Mouse (Mus musculus): Measurements from ENCODE around the gene Smc1b. TPM values are rescaled to one million over a fixed set of nuclear protein-coding genes. Genes with fewer than 3 reads are reported as not detected.
"Not testable (repeated sequence)": the region's sequence is repeated elsewhere in the genome, so short reads cannot be mapped to it uniquely, and the experiment has no call there.

The Smc1b gene
- total and polyA plus RNA-seq, 2 experiments from 2014 or later, result 0.24 to 5.2 TPM

DNA sequence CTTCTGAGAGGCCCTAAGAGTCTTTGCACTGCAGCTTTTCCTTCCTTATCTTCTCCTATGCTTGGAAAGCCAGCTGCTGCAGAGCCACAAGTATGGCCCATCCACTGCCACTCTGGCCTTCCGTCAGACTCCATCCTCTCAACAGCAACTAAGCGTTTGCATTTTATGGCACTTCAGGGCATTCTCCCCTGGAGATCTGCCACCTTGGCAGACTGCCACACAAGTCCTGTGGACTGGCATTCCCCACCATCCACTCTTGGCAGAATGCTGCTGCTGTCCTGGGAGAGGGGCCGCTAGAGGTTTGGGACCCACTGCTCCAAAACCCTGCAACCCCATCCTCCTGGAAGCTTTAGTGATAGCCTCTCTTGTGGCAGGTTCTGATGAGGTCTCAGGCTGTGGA is 99.9 kb downstream of the Smc1b start:
- H3K4me2 ChIP-seq (ENCODE audit: low read depth, low read length), result no peak overlapping the region
- WGBS, result 44% methylated on average over 3 of the region's 3 CpGs
- peak; percentile 60 for DNase-seq (ENCODE audit: low spot score)

GRCm38 (mm10) chr15:85030643-85031042 is 101.1 kb downstream of the Smc1b start:
- not testable (repeated sequence) for H3K9me3 ChIP-seq (ENCODE audit: low read length); ATAC-seq; H3K4me2 ChIP-seq (ENCODE audit: low read depth, low read length); H3K27ac ChIP-seq; DNase-seq (ENCODE audit: low spot score); H3K9ac ChIP-seq (replicated peaks; ENCODE audit: low read length); H3K27me3 ChIP-seq (ENCODE audit: insufficient read depth, low read length); H3K36me3 ChIP-seq (ENCODE audit: insufficient read depth, low read length); H3K4me1 ChIP-seq (ENCODE audit: insufficient read depth, low read length); H3K4me3 ChIP-seq (ENCODE audit: low read length)
- 82% methylated on average over 1 of the region's 1 CpGs for WGBS

More for the DNA sequence above, 99.9 kb downstream of the Smc1b start:
- Histone ChIP-seq H3K4me1 (ENCODE audit: insufficient read depth, low read length) (0 out of 2 replicates have a peak, but pooled peaks cover 8% of the 10 kb centered on the region), H3K27me3 (ENCODE audit: insufficient read depth, low read length) (no peaks in the 10 kb centered on the region), H3K9me3 (ENCODE audit: low read length) (no peaks in the 10 kb centered on the region), H3K27ac (no peak overlapping the region), H3K36me3 (ENCODE audit: insufficient read depth, low read length) (no peaks in the 10 kb centered on the region), H3K4me3 (ENCODE audit: low read length) (no peak overlapping the region), H3K9ac (replicated peaks; ENCODE audit: low read length) (no peak overlapping the region)
- no peak for ATAC-seq
- no peak for TF ChIP-seq CTCF (IDR thresholded peaks at IDR 0.05; ENCODE audit: low read depth)

- not testable (repeated sequence) for H3K27ac ChIP-seq; ATAC-seq; H3K27me3 ChIP-seq (ENCODE audit: insufficient read depth, low read length); H3K4me1 ChIP-seq (ENCODE audit: insufficient read depth, low read length); H3K9ac ChIP-seq (replicated peaks; ENCODE audit: low read length); DNase-seq (ENCODE audit: low spot score); H3K4me3 ChIP-seq (ENCODE audit: low read length); H3K9me3 ChIP-seq (ENCODE audit: low read length); H3K36me3 ChIP-seq (ENCODE audit: insufficient read depth, low read length); H3K4me2 ChIP-seq (ENCODE audit: low read depth, low read length)
- 52% methylated on average over 1 of the region's 1 CpGs for WGBS
Observed at GRCm38 (mm10) chr15:85028648-85029047, 103.1 kb downstream of the Smc1b start, which contains the start of gene Fam118a. Gene Fam118a (plus strand): TSS chr15:85028948.

DNA sequence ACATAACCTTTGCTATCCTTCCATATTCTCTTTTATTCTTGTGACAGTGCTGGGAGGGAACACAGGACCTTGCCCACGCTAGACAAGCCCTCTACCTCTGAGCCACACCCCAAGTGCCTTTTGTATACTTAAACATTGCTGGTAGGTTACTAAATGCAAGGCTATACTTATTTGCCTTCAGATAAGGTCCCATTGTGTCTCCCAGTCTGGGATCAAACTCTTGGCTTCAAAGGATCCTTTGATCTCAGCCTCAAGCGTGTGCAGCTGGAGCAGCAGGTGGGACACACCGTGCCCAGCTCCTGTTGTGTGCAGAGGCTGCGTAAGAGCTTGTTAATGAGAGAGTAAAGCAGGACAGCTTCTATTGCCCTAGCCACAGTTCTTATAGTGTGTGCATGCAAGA is 104.0 kb downstream of the Smc1b start:
- TF ChIP-seq CTCF (IDR thresholded peaks at IDR 0.05; ENCODE audit: low read depth), result no peak
- no peak for DNase-seq (ENCODE audit: low spot score)
- H3K9me3 ChIP-seq (ENCODE audit: low read length), result no peaks in the 10 kb centered on the region
- no peak for ATAC-seq
- H3K4me2 ChIP-seq (ENCODE audit: low read depth, low read length), result no peak overlapping the region
- no peak overlapping the region for H3K9ac ChIP-seq (replicated peaks; ENCODE audit: low read length)
- 49% methylated on average over 4 of the region's 4 CpGs for WGBS
- H3K36me3 ChIP-seq (ENCODE audit: insufficient read depth, low read length), result no peaks in the 10 kb centered on the region
- H3K4me1 ChIP-seq (ENCODE audit: insufficient read depth, low read length), result no peaks in the 10 kb centered on the region
- no peak overlapping the region for H3K27ac ChIP-seq
- H3K27me3 ChIP-seq (ENCODE audit: insufficient read depth, low read length), result no peaks in the 10 kb centered on the region
- H3K4me3 ChIP-seq (ENCODE audit: low read length), result no peak overlapping the region

DNA sequence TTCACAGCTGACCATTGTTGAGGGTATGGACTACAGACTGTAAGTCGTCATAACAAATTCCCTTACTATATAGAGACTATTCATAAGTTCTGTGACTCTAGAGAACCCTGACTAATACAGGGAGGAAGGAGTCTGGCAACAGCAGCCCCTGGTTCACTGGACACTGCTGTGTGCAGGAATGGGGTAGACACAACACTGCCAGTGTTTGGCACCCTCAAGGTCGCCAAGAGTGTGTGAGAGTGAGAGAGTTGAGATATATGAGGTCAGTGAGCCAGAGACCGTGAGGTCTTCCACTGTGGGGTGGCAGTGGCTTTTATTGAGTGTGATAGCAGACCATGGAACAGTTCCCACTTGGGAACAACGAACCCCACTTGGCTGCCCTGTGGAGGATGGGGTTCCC is 105.6 kb downstream of the Smc1b start:
- ATAC-seq, result no peak
- Histone ChIP-seq H3K4me3 (ENCODE audit: low read length) (no peak overlapping the region), H3K27me3 (ENCODE audit: insufficient read depth, low read length) (no peaks in the 10 kb centered on the region), H3K4me1 (ENCODE audit: insufficient read depth, low read length) (no peaks in the 10 kb centered on the region), H3K27ac (no peak overlapping the region), H3K9me3 (ENCODE audit: low read length) (no peaks in the 10 kb centered on the region), H3K9ac (replicated peaks; ENCODE audit: low read length) (no peak overlapping the region), H3K4me2 (ENCODE audit: low read depth, low read length) (no peak overlapping the region), H3K36me3 (ENCODE audit: insufficient read depth, low read length) (no peaks in the 10 kb centered on the region)
- WGBS, result 81% methylated on average over 4 of the region's 4 CpGs
- no peak for TF ChIP-seq CTCF (IDR thresholded peaks at IDR 0.05; ENCODE audit: low read depth)
- no peak for DNase-seq (ENCODE audit: low spot score)

GRCm38 (mm10) chr15:85022211-85022610 is 109.6 kb downstream of the Smc1b start:
- H3K4me3 ChIP-seq (ENCODE audit: low read length), result no peak overlapping the region
- TF ChIP-seq CTCF (IDR thresholded peaks at IDR 0.05; ENCODE audit: low read depth), result no peak
- ATAC-seq (no peak), DNase-seq (ENCODE audit: low spot score) (no peak)
- no peaks in the 10 kb centered on the region for H3K27me3 ChIP-seq (ENCODE audit: insufficient read depth, low read length)
- 69% methylated on average over 4 of the region's 4 CpGs for WGBS
- no peak overlapping the region for H3K9ac ChIP-seq (replicated peaks; ENCODE audit: low read length)
- no peaks in the 10 kb centered on the region for H3K9me3 ChIP-seq (ENCODE audit: low read length)
- H3K4me1 ChIP-seq (ENCODE audit: insufficient read depth, low read length), result peaks cover 3% of the 10 kb centered on the region; the same call in 1 of the 2 replicates
- no peaks in the 10 kb centered on the region for H3K36me3 ChIP-seq (ENCODE audit: insufficient read depth, low read length)
- no peak overlapping the region for H3K4me2 ChIP-seq (ENCODE audit: low read depth, low read length)
- H3K27ac ChIP-seq, result no peak overlapping the region

GRCm38 (mm10) chr15:85016951-85017664 is 114.7 kb downstream of the Smc1b start, which contains the start of gene Upk3a:
Gene Upk3a (plus strand): TSS chr15:85017141.
- Histone ChIP-seq H3K27ac (no peak within 1 kb of the TSS), H3K27me3 (ENCODE audit: insufficient read depth, low read length) (no peaks in the 10 kb centered on the region), H3K4me1 (ENCODE audit: insufficient read depth, low read length) (peaks cover 10% of the 10 kb centered on the region; the same call in 1 of the 2 replicates), H3K4me2 (ENCODE audit: low read depth, low read length) (peak within 1 kb of the TSS; percentile 46), H3K36me3 (ENCODE audit: insufficient read depth, low read length) (no peaks in the 10 kb centered on the region), H3K9me3 (ENCODE audit: low read length) (no peaks in the 10 kb centered on the region), H3K4me3 (ENCODE audit: low read length) (0 out of 2 replicates have a peak within 1 kb of the TSS, but pooled peaks have one; percentile 13), H3K9ac (replicated peaks; ENCODE audit: low read length) (0 out of 2 replicates have a peak within 1 kb of the TSS, but pooled peaks have one; percentile 15)
- DNase-seq (ENCODE audit: low spot score) (peak; percentile 44), ATAC-seq (peak; percentile 77)
- WGBS, result 10% methylated on average over 21 of the region's 21 CpGs
- TF ChIP-seq CTCF (IDR thresholded peaks at IDR 0.05; ENCODE audit: low read depth), result no peak
